Mouse (Mus musculus): Measurements from ENCODE around the gene Tctn3.

DNA sequence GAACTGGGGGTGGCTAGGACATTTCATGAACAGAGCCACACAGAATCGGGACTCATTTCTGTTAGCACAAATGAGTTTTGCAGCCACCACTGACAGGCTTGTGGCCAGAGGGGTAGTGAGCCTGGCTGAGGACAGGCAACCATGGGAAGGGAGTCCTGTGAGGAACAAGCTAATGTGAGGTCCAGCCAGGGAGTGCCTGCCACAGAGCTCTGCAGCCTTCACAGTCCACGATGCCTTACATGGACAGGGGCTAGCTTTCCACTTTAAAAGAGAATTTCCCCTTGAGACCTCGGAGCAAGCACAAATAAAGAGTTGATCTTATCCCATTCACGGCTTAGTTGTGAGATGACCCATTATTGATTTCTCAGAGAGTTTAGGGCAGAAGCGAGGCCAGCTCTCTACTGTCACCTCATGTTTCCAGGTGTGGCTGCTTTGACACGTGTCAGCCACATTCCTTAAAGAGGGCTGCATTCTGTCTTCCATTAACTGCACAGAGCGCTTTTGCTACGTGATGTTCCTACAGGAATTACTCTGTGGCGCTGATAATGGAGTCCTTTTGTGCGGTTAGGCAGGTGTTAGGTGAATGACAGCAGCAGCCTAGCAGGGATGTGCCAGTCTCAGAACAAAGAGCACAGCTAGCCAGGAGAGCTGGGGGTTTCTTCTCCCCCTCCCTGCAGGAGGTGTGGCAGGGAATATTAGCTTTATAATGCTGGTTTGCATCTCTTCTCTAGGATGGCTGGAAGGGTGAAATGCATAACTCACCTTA, 48.0 kb downstream of the Tctn3 start:
- TF ChIP-seq POLR2A (IDR thresholded peaks at IDR 0.05; ENCODE audit: borderline replicate concordance, extremely low read depth, insufficient read depth, insufficient read length, poor library complexity, severe bottlenecking) (no peak), CTCF (IDR thresholded peaks at IDR 0.05; ENCODE audit: borderline replicate concordance, extremely low read depth, insufficient read depth, insufficient read length) (no peak)
